Mouse (Mus musculus): ENCODE measurements at regions not wholly inside any gene's neighbourhood (a gene's known extent, or its start where the extent isn't known, plus 50 kb on each side); places are given as distances from the start of the nearest gene placed in this dataset.

DNA sequence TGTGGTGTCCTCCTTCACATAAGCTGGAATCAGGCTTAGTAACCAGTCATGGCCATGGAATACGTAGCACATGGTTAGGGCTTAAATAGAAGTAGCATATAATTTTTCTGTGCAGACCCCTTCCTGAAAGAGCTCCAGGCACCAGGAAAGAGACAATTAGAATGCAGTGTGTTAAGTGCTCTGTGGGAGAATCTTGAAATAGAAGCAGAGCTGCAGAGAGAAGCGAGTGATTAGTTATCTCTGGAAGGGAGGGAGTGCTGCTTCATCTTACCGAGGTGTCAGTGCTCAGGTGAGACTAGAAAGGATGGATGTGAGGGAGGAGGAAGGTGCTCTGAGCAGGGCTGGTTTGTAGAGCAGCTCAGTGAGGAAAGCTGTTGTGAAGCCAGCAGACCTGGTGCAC, 112.9 kb upstream of the Mycn start:
- H3K4me3 ChIP-seq (ENCODE audit: insufficient read depth, low read depth, low read length): no peak overlapping the region
- WGBS: 43% methylated on average over 3 of the region's 3 CpGs
- no peak for TF ChIP-seq POLR2A (IDR thresholded peaks at IDR 0.05; ENCODE audit: insufficient read depth, low read depth, low read length)
- no peak for TF ChIP-seq CTCF (IDR thresholded peaks at IDR 0.05; ENCODE audit: insufficient read depth, low read depth, low read length)
- H3K27ac ChIP-seq (ENCODE audit: insufficient read depth, low read depth, low read length): no peak overlapping the region
- H3K4me1 ChIP-seq (ENCODE audit: control insufficient read depth, insufficient read depth, low read length): peaks cover 11% of the 10 kb centered on the region

- TF ChIP-seq CTCF (IDR thresholded peaks at IDR 0.05; ENCODE audit: insufficient read depth, low read depth, low read length): no peak
- TF ChIP-seq POLR2A (IDR thresholded peaks at IDR 0.05; ENCODE audit: insufficient read depth, low read depth, low read length): no peak
- H3K4me1 ChIP-seq (ENCODE audit: control insufficient read depth, insufficient read depth, low read length): peaks cover 10% of the 10 kb centered on the region
These were observed 112.0 kb upstream of the Mycn start for GRCm38 (mm10) chr12:13053746-13054145.

DNA sequence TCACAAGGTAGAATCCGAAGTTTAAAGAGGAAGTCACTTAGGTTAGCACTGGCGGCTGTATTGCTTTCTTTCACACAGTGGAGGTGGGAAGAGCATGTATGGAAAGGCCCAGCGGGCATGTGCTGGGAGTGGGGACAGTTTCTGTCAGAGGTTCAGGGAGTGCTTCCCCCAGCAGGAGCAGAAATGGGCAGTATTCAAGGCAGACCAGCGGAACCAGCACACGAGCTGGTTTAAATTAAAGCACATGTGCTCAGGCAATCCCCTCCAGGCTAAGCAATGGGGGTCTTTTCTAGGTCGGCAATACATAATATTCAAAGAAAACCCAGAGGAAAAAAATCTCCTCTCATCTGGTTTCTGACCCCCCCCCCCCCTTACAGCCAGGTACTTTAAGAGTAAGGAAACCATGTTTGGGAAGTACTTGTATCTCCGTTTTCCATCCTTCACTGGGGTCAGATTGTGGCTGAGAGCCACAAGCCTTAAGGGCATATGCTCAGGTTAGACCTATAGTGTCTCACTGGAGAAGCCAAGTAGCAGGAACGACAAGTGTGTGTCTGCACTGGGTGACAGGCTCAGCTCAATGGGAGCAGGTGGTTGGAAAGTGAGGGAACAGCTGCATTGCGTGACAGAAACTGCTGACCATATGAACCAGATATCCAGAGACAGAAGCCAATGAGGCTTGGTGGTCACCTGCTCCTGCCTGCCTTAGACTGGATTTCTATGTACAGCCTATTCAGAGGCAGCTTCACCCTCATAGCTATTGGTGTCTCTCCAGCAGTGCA, 111.3 kb upstream of the Mycn start:
- WGBS: 83% methylated on average over 9 of the region's 9 CpGs
- no peak overlapping the region for H3K27ac ChIP-seq (ENCODE audit: insufficient read depth, low read depth, low read length)
- peaks cover 10% of the 10 kb centered on the region for H3K4me1 ChIP-seq (ENCODE audit: control insufficient read depth, insufficient read depth, low read length)
- H3K4me3 ChIP-seq (ENCODE audit: insufficient read depth, low read depth, low read length): no peak overlapping the region
- TF ChIP-seq POLR2A (IDR thresholded peaks at IDR 0.05; ENCODE audit: insufficient read depth, low read depth, low read length): no peak
- no peak for TF ChIP-seq CTCF (IDR thresholded peaks at IDR 0.05; ENCODE audit: insufficient read depth, low read depth, low read length)

More at GRCm38 (mm10) chr12:13053746-13054145, 112.0 kb upstream of the Mycn start:
- Histone ChIP-seq H3K4me3 (ENCODE audit: insufficient read depth, low read depth, low read length) (no peak overlapping the region), H3K27ac (ENCODE audit: insufficient read depth, low read depth, low read length) (no peak overlapping the region)
- WGBS: 58% methylated on average over 5 of the region's 5 CpGs

DNA sequence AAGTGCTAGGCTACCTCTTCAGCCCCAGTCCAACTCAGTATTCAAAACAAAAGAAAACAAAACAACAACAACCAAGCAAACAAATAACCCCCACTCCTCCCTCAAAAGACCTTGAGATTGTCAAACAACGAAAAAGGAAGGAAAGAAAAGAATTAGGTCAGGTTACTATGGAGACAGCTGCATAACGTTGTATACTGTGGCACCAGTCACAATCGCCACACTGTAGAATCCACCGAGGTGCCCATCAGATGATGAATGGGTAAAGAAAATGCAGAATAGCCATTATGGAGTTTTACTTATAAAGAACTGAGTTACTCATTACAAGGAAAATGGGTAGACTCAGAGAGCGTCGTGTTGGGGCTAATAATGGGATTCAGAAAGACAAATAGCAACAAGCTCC, 110.5 kb upstream of the Mycn start:
- Histone ChIP-seq H3K27ac (ENCODE audit: insufficient read depth, low read depth, low read length) (no peak overlapping the region), H3K4me1 (ENCODE audit: control insufficient read depth, insufficient read depth, low read length) (peaks cover 10% of the 10 kb centered on the region), H3K4me3 (ENCODE audit: insufficient read depth, low read depth, low read length) (no peak overlapping the region)
- WGBS: 23% methylated on average over 6 of the region's 6 CpGs
- TF ChIP-seq CTCF (IDR thresholded peaks at IDR 0.05; ENCODE audit: insufficient read depth, low read depth, low read length) (no peak), POLR2A (IDR thresholded peaks at IDR 0.05; ENCODE audit: insufficient read depth, low read depth, low read length) (no peak)

DNA sequence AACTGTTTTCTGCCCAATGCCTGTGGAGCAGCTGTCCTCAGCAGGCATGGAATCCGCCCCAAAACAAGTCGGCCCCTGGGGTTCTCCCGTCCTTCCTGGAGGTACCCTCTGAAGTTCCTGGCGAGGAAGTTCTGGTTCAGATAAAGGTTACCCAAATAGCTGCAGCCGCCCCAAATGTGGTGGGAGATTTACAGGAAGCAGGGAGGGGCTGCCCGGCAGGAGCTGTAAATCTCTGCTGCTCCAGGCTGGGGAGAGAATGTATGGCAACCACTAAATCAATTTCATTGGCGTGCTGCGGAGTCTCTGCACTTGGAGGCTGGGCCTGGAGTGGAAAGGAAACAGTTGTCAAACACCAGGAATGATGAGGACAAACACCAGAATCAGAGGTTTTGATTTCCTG, 107.9 kb upstream of the Mycn start:
- WGBS: 86% methylated on average over 8 of the region's 8 CpGs
- Histone ChIP-seq H3K4me3 (ENCODE audit: insufficient read depth, low read depth, low read length) (no peak overlapping the region), H3K27ac (ENCODE audit: insufficient read depth, low read depth, low read length) (no peak overlapping the region), H3K4me1 (ENCODE audit: control insufficient read depth, insufficient read depth, low read length) (peaks cover 4% of the 10 kb centered on the region)
- no peak for TF ChIP-seq CTCF (IDR thresholded peaks at IDR 0.05; ENCODE audit: insufficient read depth, low read depth, low read length)
- TF ChIP-seq POLR2A (IDR thresholded peaks at IDR 0.05; ENCODE audit: insufficient read depth, low read depth, low read length): no peak

- Histone ChIP-seq H3K4me1 (ENCODE audit: control insufficient read depth, insufficient read depth, low read length) (no peaks in the 10 kb centered on the region), H3K27ac (ENCODE audit: insufficient read depth, low read depth, low read length) (no peak overlapping the region), H3K4me3 (ENCODE audit: insufficient read depth, low read depth, low read length) (no peak overlapping the region)
- WGBS: 79% methylated on average over 13 of the region's 13 CpGs
- TF ChIP-seq CTCF (IDR thresholded peaks at IDR 0.05; ENCODE audit: insufficient read depth, low read depth, low read length): no peak
- TF ChIP-seq POLR2A (IDR thresholded peaks at IDR 0.05; ENCODE audit: insufficient read depth, low read depth, low read length): no peak
These were observed 106.5 kb upstream of the Mycn start for GRCm38 (mm10) chr12:13048168-13048727.

DNA sequence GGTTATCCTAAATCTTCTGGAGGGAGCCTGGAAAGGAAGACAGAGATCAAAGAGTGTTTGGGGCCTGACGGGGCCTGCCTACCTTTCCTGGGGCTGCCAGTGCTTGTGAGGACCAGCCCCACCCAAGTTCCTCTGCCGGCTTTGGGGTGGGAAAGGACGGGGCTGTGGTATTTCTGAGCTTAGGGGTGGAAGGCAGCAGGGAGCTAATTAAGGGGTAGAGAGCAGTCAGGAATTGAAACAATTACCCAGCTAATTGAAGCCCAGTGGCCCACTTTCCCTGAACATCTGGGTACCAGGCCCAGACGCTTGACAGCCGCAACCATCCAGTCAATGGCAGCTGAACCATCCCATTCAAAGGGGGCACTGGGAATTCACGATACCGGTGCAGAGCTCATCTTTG, 101.2 kb upstream of the Mycn start:
- TF ChIP-seq CTCF (IDR thresholded peaks at IDR 0.05; ENCODE audit: insufficient read depth, low read depth, low read length): no peak
- Histone ChIP-seq H3K4me1 (ENCODE audit: control insufficient read depth, insufficient read depth, low read length) (peaks cover 6% of the 10 kb centered on the region), H3K4me3 (ENCODE audit: insufficient read depth, low read depth, low read length) (no peak overlapping the region), H3K27ac (ENCODE audit: insufficient read depth, low read depth, low read length) (no peak overlapping the region)
- 29% methylated on average over 7 of the region's 7 CpGs for WGBS

GRCm38 (mm10) chr12:13035108-13035741, 93.5 kb upstream of the Mycn start:
- no peaks in the 10 kb centered on the region for H3K4me1 ChIP-seq (ENCODE audit: control insufficient read depth, insufficient read depth, low read length)
- H3K4me3 ChIP-seq (ENCODE audit: insufficient read depth, low read depth, low read length): no peak overlapping the region
- 91% methylated on average over 5 of the region's 5 CpGs for WGBS
- TF ChIP-seq POLR2A (IDR thresholded peaks at IDR 0.05; ENCODE audit: insufficient read depth, low read depth, low read length) (no peak), CTCF (IDR thresholded peaks at IDR 0.05; ENCODE audit: insufficient read depth, low read depth, low read length) (no peak)
- H3K27ac ChIP-seq (ENCODE audit: insufficient read depth, low read depth, low read length): no peak overlapping the region

DNA sequence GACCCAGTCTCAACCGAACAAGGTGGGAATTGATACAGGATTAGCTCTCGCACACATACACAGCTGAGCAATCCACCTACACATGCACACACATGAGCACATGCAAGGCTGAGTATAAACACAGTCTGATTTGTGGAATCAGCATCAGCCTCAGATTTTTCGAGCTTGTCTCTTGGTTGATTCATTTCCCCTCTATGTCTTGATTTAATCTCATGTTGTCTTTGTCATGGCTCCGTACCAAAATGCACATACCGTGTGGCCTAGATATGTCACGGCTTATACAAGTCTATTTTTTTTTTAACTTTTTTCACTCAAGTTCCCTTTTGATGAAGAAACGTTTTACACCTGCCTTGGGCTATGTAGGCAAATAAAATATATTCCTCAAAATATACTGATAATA, 88.6 kb upstream of the Mycn start:
- Histone ChIP-seq H3K27ac (ENCODE audit: insufficient read depth, low read depth, low read length) (no peak overlapping the region), H3K4me1 (ENCODE audit: control insufficient read depth, insufficient read depth, low read length) (0 out of 2 replicates have a peak, but pooled peaks cover 2% of the 10 kb centered on the region), H3K4me3 (ENCODE audit: insufficient read depth, low read depth, low read length) (no peak overlapping the region)
- TF ChIP-seq CTCF (IDR thresholded peaks at IDR 0.05; ENCODE audit: insufficient read depth, low read depth, low read length): no peak
- no peak for TF ChIP-seq POLR2A (IDR thresholded peaks at IDR 0.05; ENCODE audit: insufficient read depth, low read depth, low read length)
- 86% methylated on average over 7 of the region's 7 CpGs for WGBS
